ENCODE assay signal across 44 mouse cellular contexts in the genomic region with DNA sequence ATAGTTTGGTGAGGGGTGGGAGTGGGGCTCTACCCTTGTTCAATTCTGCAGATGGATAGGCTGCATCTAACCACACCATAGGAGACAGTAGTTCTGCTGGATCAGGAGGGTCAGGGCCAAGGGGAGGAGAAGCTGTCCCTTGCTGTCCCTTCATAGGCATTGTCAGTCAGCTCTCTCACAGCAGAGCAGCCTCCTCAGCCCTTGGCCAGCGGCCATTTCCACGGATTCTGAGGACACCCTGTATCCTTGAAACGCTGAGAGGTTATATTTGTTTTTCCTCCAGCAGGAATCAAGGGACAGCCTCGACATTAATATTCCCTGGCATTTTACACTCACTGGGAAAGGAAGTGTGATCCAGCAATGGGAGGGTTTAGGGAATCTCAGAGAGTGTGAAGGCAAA. TPM values are rescaled to one million over a fixed set of nuclear protein-coding genes. Genes with fewer than 3 reads are reported as not detected.
A peak's percentile ranks its signal among the peaks of the same experiment; 100 is the strongest.
DNase-seq lines count a peak whose midpoint lies in the region; ATAC-seq lines count a peak whose summit lies in the region.
"Had no signal": no experiment of that assay in that cellular context is flagged by ENCODE, and none has a peak within 500 bp of the region (broad histone marks: within the 10 kb centered on the region; RNA-seq: fewer than 3 reads in every experiment).

No protein-coding gene starts in this region.

- peak; percentile 27 for DNase-seq in kidney, postnatal 10 days
- DNase-seq in kidney, adult 18-20 months, result no peak
- DNase-seq in adrenal gland, adult (ENCODE audit: inconsistent age in 2 of 2, low spot score in 1 of 2), result peak; percentile 91 to 95
- peak; percentile 88 for DNase-seq in adrenal gland, adult 8-10 months
- DNase-seq in adrenal gland, postnatal 4 days (ENCODE audit: low spot score in 2 of 2), result peak; percentile 41 to 66
- DNase-seq in midbrain, embryonic 10.5 days (ENCODE audit: low spot score), result no peak
- DNase-seq: cerebellum, adult 2 months; cerebellum, postnatal 14 days; gastrocnemius, adult 2 months; gastrocnemius, postnatal 36 days; heart, adult 18-20 months; kidney, adult 8-10 months; kidney, postnatal 36 days; layer of hippocampus, postnatal 36 days; left cerebral cortex, postnatal 4 days; liver, embryonic 13.5 days; lung, adult 18-20 months; lung, postnatal 4 days; retina, postnatal 1 day; right cerebral cortex, postnatal 25 days; spleen, adult 18-20 months; thymus, postnatal 4 days had no signal

- WGBS in midbrain, embryonic 10.5 days, result 71% methylated on average over 4 of the region's 4 CpGs
- WGBS in midbrain, embryonic 15.5 days, result 67% methylated on average over 4 of the region's 4 CpGs

- H3K9ac ChIP-seq in midbrain, embryonic 15.5 days, result no peak overlapping the region
- H3K9ac ChIP-seq: heart, embryonic 12.5 days; hindbrain, embryonic 15.5 days; liver, embryonic 13.5 days had no signal

- H3K9me3 ChIP-seq in midbrain, embryonic 10.5 days (replicated peaks), result no peaks in the 10 kb centered on the region
- no peaks in the 10 kb centered on the region for H3K9me3 ChIP-seq in midbrain, embryonic 15.5 days
- H3K9me3 ChIP-seq: heart, embryonic 12.5 days; hindbrain, embryonic 15.5 days; liver, embryonic 13.5 days; megakaryocyte, embryonic 14.5 days had no signal

- no peak overlapping the region for H3K27ac ChIP-seq in midbrain, embryonic 10.5 days (replicated peaks)
- no peak overlapping the region for H3K27ac ChIP-seq in midbrain, embryonic 15.5 days
- H3K27ac ChIP-seq: gastrocnemius, adult 2 months; hindbrain, embryonic 15.5 days; liver, embryonic 13.5 days; stomach, postnatal 0 days had no signal

- H3K4me1 ChIP-seq in midbrain, embryonic 10.5 days, result no peaks in the 10 kb centered on the region
- H3K4me1 ChIP-seq in midbrain, embryonic 15.5 days, result no peaks in the 10 kb centered on the region
- H3K4me1 ChIP-seq: heart, embryonic 12.5 days; hindbrain, embryonic 15.5 days; liver, embryonic 13.5 days had no signal

- no peak overlapping the region for H3K4me2 ChIP-seq in midbrain, embryonic 15.5 days
- H3K4me2 ChIP-seq: heart, embryonic 12.5 days; hindbrain, embryonic 15.5 days; liver, embryonic 13.5 days had no signal

- ATAC-seq in midbrain, embryonic 15.5 days (replicated peaks), result no peak
- ATAC-seq: forebrain, embryonic 16.5 days; inflammation-experienced regulatory T-cells, adult 6 months; lung, postnatal 0 days; Patski had no signal

- H3K36me3 ChIP-seq in midbrain, embryonic 10.5 days, result no peaks in the 10 kb centered on the region
- H3K36me3 ChIP-seq in midbrain, embryonic 15.5 days (replicated peaks), result no peaks in the 10 kb centered on the region
- H3K36me3 ChIP-seq: heart, embryonic 12.5 days; hindbrain, embryonic 15.5 days; liver, embryonic 13.5 days had no signal

- no peak overlapping the region for H3K4me3 ChIP-seq in midbrain, embryonic 10.5 days
- H3K4me3 ChIP-seq in midbrain, embryonic 15.5 days, result no peak overlapping the region
- H3K4me3 ChIP-seq: erythroblast, embryonic 14.5 days; gastrocnemius, adult 2 months; heart, embryonic 12.5 days; hindbrain, embryonic 15.5 days; liver, embryonic 13.5 days; megakaryocyte, embryonic 14.5 days had no signal

- no peaks in the 10 kb centered on the region for H3K27me3 ChIP-seq in midbrain, embryonic 10.5 days (ENCODE audit: low read depth, poor library complexity, severe bottlenecking)
- H3K27me3 ChIP-seq in midbrain, embryonic 15.5 days (replicated peaks), result no peaks in the 10 kb centered on the region
- H3K27me3 ChIP-seq: hindbrain, embryonic 15.5 days had no signal

RNA-seq across cellular contexts. Expression of gene Olfr12, which starts 0.8 kb away (rescaled TPM):
- total RNA-seq in adrenal gland, adult 8-10 months (2022), result not detected
- not detected for total RNA-seq in adrenal gland, postnatal 4 days (2021)
- polyA plus RNA-seq in midbrain, embryonic 10.5 days (2016; fragmentation: Nextera tagmentation; extraction: Ambion mirVana), result not detected in 2 replicates
- not detected in 2 replicates for polyA plus RNA-seq in midbrain, embryonic 15.5 days (2015; fragmentation: Nextera tagmentation; extraction: Ambion mirVana)
- total RNA-seq: gastrocnemius, adult 2 months; gastrocnemius, postnatal 36 days; heart, adult 18-20 months; hematopoietic stem cell, adult 5-6 weeks; layer of hippocampus, postnatal 36 days; left cerebral cortex, postnatal 4 days; MEL had no signal
- polyA plus RNA-seq: cerebellum, adult 2 months; cortical plate, adult 2 months; erythroblast, embryonic 14.5 days; forebrain, embryonic 11.5 days; forebrain, embryonic 16.5 days; heart, embryonic 12.5 days; heart, postnatal 0 days; hindbrain, embryonic 15.5 days; inflammation-experienced regulatory T-cells, adult 6 months; limb, embryonic 14.5 days; liver, embryonic 13.5 days; lung, postnatal 0 days; midbrain, embryonic 14.5 days; neural tube, embryonic 11.5 days; Patski; stomach, postnatal 0 days; thymus, postnatal 0 days had no signal

RNA-seq across cellular contexts. Expression of gene Olfr1410, which starts 12.8 kb away (rescaled TPM):
- not detected for total RNA-seq in adrenal gland, adult 8-10 months (2022)
- not detected for total RNA-seq in adrenal gland, postnatal 4 days (2021)
- polyA plus RNA-seq in midbrain, embryonic 10.5 days (2016; fragmentation: Nextera tagmentation; extraction: Ambion mirVana), result not detected in 2 replicates
- polyA plus RNA-seq in midbrain, embryonic 15.5 days (2015; fragmentation: Nextera tagmentation; extraction: Ambion mirVana), result not detected in 2 replicates
- total RNA-seq: gastrocnemius, adult 2 months; gastrocnemius, postnatal 36 days; heart, adult 18-20 months; hematopoietic stem cell, adult 5-6 weeks; layer of hippocampus, adult 8-10 months; layer of hippocampus, postnatal 36 days; left cerebral cortex, postnatal 4 days; MEL; neutrophil, adult 5-6 weeks had no signal
- polyA plus RNA-seq: cerebellum, adult 2 months; cortical plate, adult 2 months; embryonic facial prominence, embryonic 14.5 days; erythroblast, embryonic 14.5 days; forebrain, embryonic 11.5 days; forebrain, embryonic 16.5 days; heart, embryonic 12.5 days; heart, postnatal 0 days; hindbrain, embryonic 15.5 days; inflammation-experienced regulatory T-cells, adult 6 months; limb, embryonic 14.5 days; liver, embryonic 13.5 days; lung, postnatal 0 days; midbrain, embryonic 14.5 days; neural tube, embryonic 11.5 days; Patski; stomach, postnatal 0 days; thymus, postnatal 0 days had no signal

RNA-seq across cellular contexts. Expression of gene Cops9, which starts 23.4 kb away (rescaled TPM):
- total RNA-seq in adrenal gland, adult 8-10 months (2022), result 100 to 1,000 TPM; 279 to 327 (median 313) TPM
- 100 to 1,000 TPM; 292 to 315 TPM for total RNA-seq in adrenal gland, postnatal 4 days (2021)
- 368 and 378 TPM in 2 replicates for polyA plus RNA-seq in midbrain, embryonic 10.5 days (2016; fragmentation: Nextera tagmentation; extraction: Ambion mirVana)
- 526 and 562 TPM in 2 replicates for polyA plus RNA-seq in midbrain, embryonic 15.5 days (2015; fragmentation: Nextera tagmentation; extraction: Ambion mirVana)

RNA-seq across cellular contexts. Expression of gene Olfr1411, which starts 24.1 kb away (rescaled TPM):
- not detected for total RNA-seq in adrenal gland, adult 8-10 months (2022)
- total RNA-seq in adrenal gland, postnatal 4 days (2021), result not detected
- not detected in 2 replicates for polyA plus RNA-seq in midbrain, embryonic 10.5 days (2016; fragmentation: Nextera tagmentation; extraction: Ambion mirVana)
- not detected in 2 replicates for polyA plus RNA-seq in midbrain, embryonic 15.5 days (2015; fragmentation: Nextera tagmentation; extraction: Ambion mirVana)
- total RNA-seq: gastrocnemius, adult 2 months; gastrocnemius, postnatal 36 days; heart, adult 18-20 months; hematopoietic stem cell, adult 5-6 weeks; layer of hippocampus, adult 8-10 months; layer of hippocampus, postnatal 36 days; left cerebral cortex, postnatal 4 days; MEL; neutrophil, adult 5-6 weeks had no signal
- polyA plus RNA-seq: cerebellum, adult 2 months; cortical plate, adult 2 months; embryonic facial prominence, embryonic 14.5 days; erythroblast, embryonic 14.5 days; forebrain, embryonic 11.5 days; forebrain, embryonic 16.5 days; heart, embryonic 12.5 days; heart, postnatal 0 days; hindbrain, embryonic 15.5 days; inflammation-experienced regulatory T-cells, adult 6 months; limb, embryonic 14.5 days; liver, embryonic 13.5 days; lung, postnatal 0 days; midbrain, embryonic 14.5 days; neural tube, embryonic 11.5 days; Patski; stomach, postnatal 0 days; thymus, postnatal 0 days had no signal

RNA-seq across cellular contexts. Expression of gene Otos, which starts 30.3 kb away (rescaled TPM):
- under 1 TPM in 1 of 4 experiments, not detected in 3; 0.56 TPM for total RNA-seq in adrenal gland, adult 8-10 months (2022)
- total RNA-seq in adrenal gland, postnatal 4 days (2021), result under 1 TPM; 0.34 to 0.59 TPM
- polyA plus RNA-seq in midbrain, embryonic 10.5 days (2016; fragmentation: Nextera tagmentation; extraction: Ambion mirVana), result 0.07 TPM in 1 of 2 replicates, not detected in the other
- polyA plus RNA-seq in midbrain, embryonic 15.5 days (2015; fragmentation: Nextera tagmentation; extraction: Ambion mirVana), result 0.35 TPM in 1 of 2 replicates, not detected in the other
- total RNA-seq: gastrocnemius, adult 2 months; gastrocnemius, postnatal 36 days; heart, adult 18-20 months; left cerebral cortex, postnatal 4 days; neutrophil, adult 5-6 weeks had no signal
- polyA plus RNA-seq: forebrain, embryonic 11.5 days; heart, embryonic 12.5 days; heart, postnatal 0 days; liver, embryonic 13.5 days had no signal

Comparison
In these comparisons a context has a peak if more than half of its experiments do, and no peak if none do; other contexts are left out.
1. DNase-seq: peak in kidney, postnatal 10 days (single experiment), adrenal gland, adult (2 of 2), adrenal gland, adult 8-10 months (single experiment) and adrenal gland, postnatal 4 days (2 of 2); none in kidney, adult 18-20 months (single experiment) and midbrain, embryonic 10.5 days (single experiment).